Mouse (Mus musculus) cortical plate, adult 2 months (tissue): ENCODE measurements around the gene Akt1s1.

ENCODE experiments used
- CTCF ChIP-seq: fragments of 200-500 bp; IDR thresholded peaks from 2 replicates; pipeline ENCODE4 v1.5.1; 2011; ENCODE audit warnings: mild to moderate bottlenecking, control low read depth, low read length; ENCODE audit not compliant: insufficient read depth; ENCODE audit errors: extremely low read depth
- POLR2A ChIP-seq: fragments of 200-500 bp; IDR thresholded peaks from 2 replicates; pipeline ENCODE4 v1.6.1; 2011; ENCODE audit warnings: mild to moderate bottlenecking, low read length, control low read depth; ENCODE audit not compliant: insufficient read depth; ENCODE audit errors: extremely low read depth

DNA sequence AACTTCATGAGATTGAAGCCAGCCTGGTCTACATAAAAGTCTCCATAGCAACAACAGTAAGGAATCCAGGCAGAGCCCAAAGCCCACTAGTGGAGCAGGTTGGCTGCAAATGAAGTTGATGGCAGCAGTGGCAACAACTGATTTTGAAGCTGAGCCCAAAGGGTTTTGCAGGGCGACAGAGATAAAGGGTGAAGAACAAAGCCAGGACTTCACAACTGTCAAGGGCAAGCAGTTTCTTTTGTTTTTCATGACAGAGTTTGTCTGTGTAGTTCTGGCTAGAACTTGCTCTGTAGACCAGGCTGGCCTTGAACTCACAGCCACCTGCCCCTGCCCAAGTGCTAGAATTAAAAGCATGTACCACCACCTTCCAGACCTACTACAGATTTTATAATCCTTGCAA lies 22.4 kb downstream of the Akt1s1 start:
- TF ChIP-seq POLR2A = no peak
- no peak for TF ChIP-seq CTCF
